ENCODE assay signal across 15 mouse cellular contexts in the genomic region with DNA sequence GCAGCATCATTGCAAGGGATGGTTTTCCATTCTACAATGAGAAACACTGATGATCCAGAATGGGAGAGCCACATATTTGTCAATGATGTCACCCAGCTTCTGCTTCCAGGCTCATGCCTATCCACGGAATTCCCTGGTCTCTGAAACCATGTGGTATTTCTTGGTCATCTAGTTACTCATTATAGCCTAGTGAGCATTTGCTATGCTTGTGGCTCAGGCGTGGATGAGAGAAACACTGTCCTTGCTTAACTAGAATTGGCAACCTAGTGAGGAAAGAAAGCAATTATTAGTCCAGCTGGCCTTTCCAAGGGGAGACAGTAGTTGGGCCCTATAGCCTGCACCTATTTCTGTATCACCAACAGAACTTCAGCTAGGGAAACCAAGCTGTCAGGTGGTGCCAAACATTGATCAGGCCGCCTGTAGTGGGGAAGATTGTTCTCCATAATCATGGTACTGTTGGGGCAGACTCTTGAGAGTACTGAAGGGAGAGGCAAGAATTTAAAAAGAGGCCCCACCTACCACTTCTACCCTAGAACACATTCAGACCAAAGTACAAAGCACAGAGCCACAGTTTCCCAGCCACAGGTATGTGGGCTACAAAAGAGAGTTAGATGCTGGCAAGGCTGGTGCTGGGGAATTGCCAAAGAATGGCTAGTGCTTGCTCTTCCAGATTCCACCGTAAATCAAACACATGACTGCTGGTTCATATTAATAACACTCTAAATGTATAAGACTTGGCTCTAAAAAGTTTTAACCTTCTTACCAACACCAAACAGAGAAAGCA. TPM values are rescaled to one million over a fixed set of nuclear protein-coding genes. Genes with fewer than 3 reads are reported as not detected.
A peak's percentile ranks its signal among the peaks of the same experiment; 100 is the strongest.
DNase-seq lines count a peak whose midpoint lies in the region; ATAC-seq and TF ChIP-seq lines count a peak whose summit lies in the region.
"Had no signal": no experiment of that assay in that cellular context is flagged by ENCODE, and none has a peak within 500 bp of the region (broad histone marks: within the 10 kb centered on the region; RNA-seq: fewer than 3 reads in every experiment).

No protein-coding gene starts in this region.

- no peaks in the 10 kb centered on the region for H3K9me3 ChIP-seq in liver, embryonic 12.5 days (replicated peaks)
- H3K9me3 ChIP-seq in lung, embryonic 16.5 days (ENCODE audit: control insufficient read depth, low read length), result no peaks in the 10 kb centered on the region
- H3K9me3 ChIP-seq: embryonic facial prominence, embryonic 12.5 days; forebrain, embryonic 10.5 days; liver, embryonic 15.5 days; midbrain, embryonic 10.5 days had no signal

- no peak overlapping the region for H3K4me2 ChIP-seq in liver, embryonic 12.5 days
- peak overlapping the region; percentile 18; the same call in 1 of the 2 replicates for H3K4me2 ChIP-seq in lung, embryonic 16.5 days (ENCODE audit: low read depth, low read length)
- H3K4me2 ChIP-seq: embryonic facial prominence, embryonic 12.5 days; hindbrain, embryonic 14.5 days; liver, embryonic 15.5 days had no signal

- ATAC-seq in liver, embryonic 12.5 days, result no peak
- no peak for ATAC-seq in lung, embryonic 16.5 days (ENCODE audit: low read depth)
- ATAC-seq in erythroid progenitor cell, adult 5-6 weeks (replicated peaks; ENCODE audit: low FRiP score, poor library complexity, severe bottlenecking), result no peak

- H3K27me3 ChIP-seq in heart, adult 2 months (ENCODE audit: control insufficient read depth, insufficient read depth, low read length), result no peaks in the 10 kb centered on the region
- no peaks in the 10 kb centered on the region for H3K27me3 ChIP-seq in liver, adult 2 months (ENCODE audit: control insufficient read depth, insufficient read depth, low read length)
- no peaks in the 10 kb centered on the region for H3K27me3 ChIP-seq in liver, embryonic 12.5 days (replicated peaks)
- H3K27me3 ChIP-seq in lung, embryonic 16.5 days (ENCODE audit: control insufficient read depth, insufficient read depth, low read depth, low read length), result no peaks in the 10 kb centered on the region
- H3K27me3 ChIP-seq: embryonic facial prominence, embryonic 12.5 days; liver, embryonic 15.5 days had no signal

- no peaks in the 10 kb centered on the region for H3K79me2 ChIP-seq in heart, adult 2 months (replicated peaks; ENCODE audit: control insufficient read depth, insufficient read depth, low read length)
- H3K79me2 ChIP-seq in liver, adult 2 months (ENCODE audit: control insufficient read depth, insufficient read depth, low read length), result peaks cover 13% of the 10 kb centered on the region; the same call in 1 of the 2 replicates

- no peak for TF ChIP-seq POLR2A in heart, adult 2 months (IDR thresholded peaks at IDR 0.05; ENCODE audit: insufficient read depth, low read depth, low read length)
- no peak for TF ChIP-seq POLR2A in liver, adult 2 months (IDR thresholded peaks at IDR 0.05; ENCODE audit: extremely low read depth, insufficient read depth, low read length)

- peaks cover 29% of the 10 kb centered on the region for H3K4me1 ChIP-seq in heart, adult 2 months (ENCODE audit: control insufficient read depth, insufficient read depth, low read length)
- peaks cover 44% of the 10 kb centered on the region for H3K4me1 ChIP-seq in liver, adult 2 months (ENCODE audit: control insufficient read depth, insufficient read depth, low read length)
- H3K4me1 ChIP-seq in liver, embryonic 12.5 days, result peaks cover 59% of the 10 kb centered on the region
- H3K4me1 ChIP-seq in lung, embryonic 16.5 days (replicated peaks; ENCODE audit: control insufficient read depth, insufficient read depth, low read length), result peaks cover 75% of the 10 kb centered on the region

- H3K9ac ChIP-seq in heart, adult 2 months (ENCODE audit: low read depth, low read length), result no peak overlapping the region
- no peak overlapping the region for H3K9ac ChIP-seq in liver, adult 2 months (ENCODE audit: low read depth, low read length)
- H3K9ac ChIP-seq in liver, embryonic 12.5 days, result no peak overlapping the region
- no peak overlapping the region for H3K9ac ChIP-seq in lung, embryonic 16.5 days (ENCODE audit: low read length)
- H3K9ac ChIP-seq: embryonic facial prominence, embryonic 12.5 days; hindbrain, embryonic 14.5 days; liver, embryonic 15.5 days had no signal

- H3K27ac ChIP-seq in heart, adult 2 months, result peak overlapping the region; percentile 1; the same call in 1 of the 2 replicates
- H3K27ac ChIP-seq in liver, adult 2 months (replicated peaks; ENCODE audit: insufficient read depth, low read depth, low read length), result peak overlapping the region; percentile 54
- no peak overlapping the region for H3K27ac ChIP-seq in liver, embryonic 12.5 days
- peak overlapping the region; percentile 88 for H3K27ac ChIP-seq in lung, embryonic 16.5 days (ENCODE audit: low read length)
- H3K27ac ChIP-seq: forebrain, embryonic 10.5 days; hindbrain, embryonic 14.5 days; liver, embryonic 15.5 days; midbrain, embryonic 10.5 days had no signal

- no peak for TF ChIP-seq CTCF in heart, adult 2 months (IDR thresholded peaks at IDR 0.05)
- TF ChIP-seq CTCF in liver, adult 2 months (IDR thresholded peaks at IDR 0.05; ENCODE audit: low read depth, low read length), result no peak

- intact Hi-C loops in heart, adult 2 months (cut with DNase I), result no loop called here
- intact Hi-C loops in heart, postnatal 10 days (cut with DNase I), result no loop called here

- WGBS in heart, adult 2 months, result 74% methylated on average over 4 of the region's 4 CpGs
- 26% methylated on average over 4 of the region's 4 CpGs for WGBS in liver, adult 2 months
- WGBS in liver, embryonic 12.5 days (ENCODE audit: insufficient replicate concordance), result 62% methylated on average over 4 of the region's 4 CpGs
- WGBS in lung, embryonic 16.5 days, result 70% methylated on average over 4 of the region's 4 CpGs

- no peak for TF ChIP-seq EP300 in heart, adult 2 months (IDR thresholded peaks at IDR 0.05; ENCODE audit: insufficient read depth, low read depth, low read length)

- no peak for DNase-seq in heart, adult 2 months
- no peak for DNase-seq in heart, postnatal 10 days
- peak; percentile 81 for DNase-seq in liver, adult 2 months (ENCODE audit: extremely low read depth, low read depth, low spot score)
- DNase-seq in adrenal gland, adult 8-10 months, result no peak
- no peak for DNase-seq in frontal cortex, postnatal 14 days (ENCODE audit: low spot score in 2 of 2)
- DNase-seq: cerebellum, adult 11-12 months; heart, postnatal 14 days had no signal

- H3K4me3 ChIP-seq in heart, adult 2 months, result no peak overlapping the region
- H3K4me3 ChIP-seq in liver, adult 2 months (ENCODE audit: insufficient read depth, low read depth, low read length), result no peak overlapping the region
- no peak overlapping the region for H3K4me3 ChIP-seq in liver, embryonic 12.5 days
- no peak overlapping the region for H3K4me3 ChIP-seq in lung, embryonic 16.5 days (ENCODE audit: low read length)
- H3K4me3 ChIP-seq: embryonic facial prominence, embryonic 12.5 days; forebrain, embryonic 10.5 days; liver, embryonic 15.5 days; midbrain, embryonic 10.5 days had no signal

- peaks cover 27% of the 10 kb centered on the region for H3K36me3 ChIP-seq in heart, adult 2 months (ENCODE audit: control insufficient read depth, insufficient read depth, low read length)
- peaks cover 6% of the 10 kb centered on the region; the same call in 1 of the 2 replicates for H3K36me3 ChIP-seq in liver, adult 2 months (ENCODE audit: control insufficient read depth, insufficient read depth, low read length)
- no peaks in the 10 kb centered on the region for H3K36me3 ChIP-seq in liver, embryonic 12.5 days
- no peaks in the 10 kb centered on the region for H3K36me3 ChIP-seq in lung, embryonic 16.5 days (ENCODE audit: control insufficient read depth, insufficient read depth, low read length)
- H3K36me3 ChIP-seq: embryonic facial prominence, embryonic 12.5 days; forebrain, embryonic 10.5 days; liver, embryonic 15.5 days; midbrain, embryonic 10.5 days had no signal

RNA-seq across cellular contexts. Expression of gene Tef, which starts 4.6 kb away (rescaled TPM):
- total RNA-seq in heart, adult 2 months (2021), result 100 to 1,000 TPM in 1 of 2 experiments, 10 to 100 TPM in 1; 46.7 to 127 TPM
- polyA plus RNA-seq in heart, adult 2 months (2012; rRNA removed), result 76.7 and 100 TPM in 2 replicates
- 10 to 100 TPM; 51.7 to 74.0 TPM for total RNA-seq in heart, postnatal 10 days (2021)
- 156 and 163 TPM in 2 replicates for total RNA-seq in liver, adult 2 months (2014; rRNA removed)
- polyA plus RNA-seq in liver, adult 2 months (2012; rRNA removed), result 34.6 and 35.0 TPM in 2 replicates
- 8.4 and 9.5 TPM in 2 replicates for polyA plus RNA-seq in liver, embryonic 12.5 days (2016; fragmentation: Nextera tagmentation; extraction: Ambion mirVana)
- 32.4 and 39.8 TPM in 2 replicates for polyA plus RNA-seq in lung, embryonic 16.5 days (2015; fragmentation: Nextera tagmentation; extraction: Ambion mirVana)
- 100 to 1,000 TPM in 3 of 4 experiments, 10 to 100 TPM in 1; 93.1 to 190 (median 160) TPM for total RNA-seq in adrenal gland, adult 8-10 months (2022)
- 1.7 and 3.2 TPM in 2 replicates for total RNA-seq in erythroid progenitor cell, adult 5-6 weeks (2015; ENCODE audit: low replicate concordance)
- 1.4 and 2.1 TPM in 2 replicates for total RNA-seq in erythroid progenitor cell, adult 5-6 weeks (2017; ENCODE audit: low replicate concordance)

RNA-seq across cellular contexts. Expression of gene Tob2, which starts 51.8 kb away (rescaled TPM):
- total RNA-seq in heart, adult 2 months (2021), result 100 to 1,000 TPM; 101 to 114 TPM
- polyA plus RNA-seq in heart, adult 2 months (2012; rRNA removed), result 39.4 and 49.7 TPM in 2 replicates
- total RNA-seq in heart, postnatal 10 days (2021), result 10 to 100 TPM; 56.5 to 78.6 TPM
- 15.8 and 25.6 TPM in 2 replicates for total RNA-seq in liver, adult 2 months (2014; rRNA removed)
- polyA plus RNA-seq in liver, adult 2 months (2012; rRNA removed), result 20.9 and 21.6 TPM in 2 replicates
- polyA plus RNA-seq in liver, embryonic 12.5 days (2016; fragmentation: Nextera tagmentation; extraction: Ambion mirVana), result 12.8 and 14.5 TPM in 2 replicates
- polyA plus RNA-seq in lung, embryonic 16.5 days (2015; fragmentation: Nextera tagmentation; extraction: Ambion mirVana), result 32.3 and 36.0 TPM in 2 replicates
- total RNA-seq in adrenal gland, adult 8-10 months (2022), result 10 to 100 TPM; 63.9 to 97.0 (median 69.1) TPM
- total RNA-seq in erythroid progenitor cell, adult 5-6 weeks (2015; ENCODE audit: low replicate concordance), result 9.7 and 10.5 TPM in 2 replicates
- 8.7 and 9.4 TPM in 2 replicates for total RNA-seq in erythroid progenitor cell, adult 5-6 weeks (2017; ENCODE audit: low replicate concordance)

Comparison
In these comparisons a context has a peak if more than half of its experiments do, and no peak if none do; other contexts are left out.
1. RNA of gene Tef, which starts 4.6 kb away (total RNA-seq): 93.1 to 190 TPM in adrenal gland, adult 8-10 months, 156 to 163 TPM in liver, adult 2 months, 46.7 to 127 TPM in heart, adult 2 months and 51.7 to 74.0 TPM in heart, postnatal 10 days; 1.4 to 3.2 TPM in erythroid progenitor cell, adult 5-6 weeks; every median in the first group is over 10 times any median in the second.